Mouse (Mus musculus): ENCODE data around the gene Chd6. TPM values are rescaled to one million over a fixed set of nuclear protein-coding genes. Genes with fewer than 3 reads are reported as not detected.
A peak's percentile ranks its signal among the peaks of the same experiment; 100 is the strongest.
"Not testable (repeated sequence)": the region's sequence is repeated elsewhere in the genome, so short reads cannot be mapped to it uniquely, and the experiment has no call there.

The Chd6 gene
- total RNA-seq, 2 experiments from 2014 or later, result 12.0 to 15.4 TPM

DNA sequence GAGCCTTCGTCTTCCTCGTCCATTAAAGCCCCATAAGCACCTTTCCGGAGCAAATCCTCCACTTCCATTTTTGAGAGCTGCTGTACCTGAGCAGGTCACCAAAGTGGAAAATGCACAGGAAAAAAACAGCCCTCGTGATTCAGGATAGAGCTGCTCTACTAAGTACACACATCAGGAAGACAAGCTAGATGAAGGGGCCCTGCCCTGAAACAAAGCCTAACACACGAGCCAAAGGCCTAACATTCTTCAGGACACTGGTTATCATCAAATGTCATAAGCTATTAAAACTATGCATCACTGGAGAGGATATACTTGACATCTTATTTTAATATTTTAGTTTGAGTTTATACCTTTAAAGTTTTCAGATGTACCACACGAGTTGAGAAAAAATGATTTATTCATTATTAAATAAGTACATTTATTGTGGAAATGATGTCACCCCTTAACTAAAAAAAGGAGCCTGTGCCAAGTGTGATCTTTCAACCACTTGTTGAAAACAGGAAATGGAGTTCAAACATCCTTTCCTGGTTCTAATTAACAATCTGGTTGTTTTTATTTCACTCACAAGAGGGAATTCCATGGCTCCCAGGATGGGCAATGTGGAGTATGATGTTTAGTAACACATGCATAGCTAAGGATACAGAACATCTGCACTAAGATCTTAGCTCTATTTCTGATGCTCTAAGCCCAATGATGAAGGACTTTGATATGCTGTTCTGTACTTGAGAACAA lies 118.4 kb downstream of the Chd6 start:
- no peak for DNase-seq (ENCODE audit: low spot score)

DNA sequence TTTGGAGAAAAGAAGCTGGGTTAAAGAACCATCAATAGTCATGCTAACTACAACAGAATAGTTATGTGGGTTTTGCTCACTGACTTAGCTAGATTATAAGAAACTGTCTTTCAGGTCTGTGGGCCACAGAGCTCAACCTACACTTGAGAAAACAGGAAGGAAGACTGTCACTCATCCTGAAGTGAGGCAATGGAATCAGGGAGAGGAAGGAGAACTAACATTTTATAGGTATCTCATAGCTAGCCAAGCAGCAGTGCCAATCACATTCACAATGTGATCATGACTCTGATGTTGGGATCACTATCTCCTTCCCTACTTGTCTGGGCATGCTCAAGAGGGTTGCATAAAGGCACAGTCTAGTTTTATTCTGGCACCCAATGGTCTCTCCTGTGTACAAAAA lies 121.4 kb downstream of the Chd6 start:
- no peak for DNase-seq (ENCODE audit: low spot score)

DNA sequence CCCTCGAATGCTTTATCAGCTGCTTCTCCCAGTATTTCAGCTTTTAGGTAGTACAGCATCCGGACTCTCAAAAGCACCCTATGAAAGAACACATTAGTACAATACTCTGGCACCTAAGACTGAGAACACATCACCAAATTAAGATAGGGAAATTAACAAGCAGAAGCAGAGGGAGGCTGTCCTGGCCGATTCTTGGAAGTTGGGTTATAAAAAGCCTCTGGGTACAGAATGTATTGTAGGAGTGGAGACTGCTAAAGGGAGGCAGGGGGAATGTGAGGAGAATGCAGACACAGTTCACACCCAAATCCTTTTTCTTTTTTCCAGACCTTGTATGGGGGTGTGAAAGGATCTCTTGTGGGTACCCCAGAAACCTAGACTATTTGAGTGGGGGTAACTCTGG lies 126.2 kb downstream of the Chd6 start:
- no peak for DNase-seq (ENCODE audit: low spot score)

DNA sequence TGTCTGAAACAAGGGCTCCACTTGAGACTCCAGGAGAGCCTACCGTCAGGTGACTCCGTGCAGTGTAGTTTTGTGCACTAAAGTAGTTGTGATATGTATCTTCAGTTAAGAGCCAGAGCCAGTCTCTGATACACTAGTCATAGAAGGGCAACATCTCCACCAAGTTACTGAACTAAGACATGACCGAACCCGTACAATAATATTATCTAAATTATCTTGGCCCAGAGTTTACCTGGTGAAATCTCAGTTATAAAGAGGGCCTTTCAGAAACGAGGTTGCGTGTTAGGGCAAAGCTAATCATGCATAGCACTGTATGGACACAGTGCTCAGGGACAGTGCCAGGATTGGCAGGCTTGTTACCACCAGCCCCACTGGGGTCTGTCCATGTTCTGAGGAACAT lies 127.1 kb downstream of the Chd6 start:
- DNase-seq (ENCODE audit: low spot score), result no peak

DNA sequence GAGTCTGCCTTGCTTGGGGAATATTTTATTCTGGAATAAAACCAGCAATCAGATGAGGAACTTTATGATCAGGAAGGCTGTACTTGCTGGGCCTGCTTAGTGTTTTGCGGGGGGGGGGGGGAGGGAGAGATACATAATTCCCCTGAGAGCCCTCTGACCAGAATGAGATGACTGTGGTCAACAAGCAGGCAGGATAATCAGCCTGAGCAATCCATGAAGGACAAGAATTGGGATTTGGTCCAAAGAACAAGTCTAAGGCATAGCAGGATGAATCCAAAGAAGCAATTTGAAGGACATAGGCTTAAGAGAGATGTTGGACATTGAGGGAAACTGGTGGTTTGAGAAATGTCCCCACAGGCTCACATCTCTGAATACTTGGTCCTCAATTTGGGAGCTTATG lies 130.2 kb downstream of the Chd6 start:
- DNase-seq (ENCODE audit: low spot score), result no peak

DNA sequence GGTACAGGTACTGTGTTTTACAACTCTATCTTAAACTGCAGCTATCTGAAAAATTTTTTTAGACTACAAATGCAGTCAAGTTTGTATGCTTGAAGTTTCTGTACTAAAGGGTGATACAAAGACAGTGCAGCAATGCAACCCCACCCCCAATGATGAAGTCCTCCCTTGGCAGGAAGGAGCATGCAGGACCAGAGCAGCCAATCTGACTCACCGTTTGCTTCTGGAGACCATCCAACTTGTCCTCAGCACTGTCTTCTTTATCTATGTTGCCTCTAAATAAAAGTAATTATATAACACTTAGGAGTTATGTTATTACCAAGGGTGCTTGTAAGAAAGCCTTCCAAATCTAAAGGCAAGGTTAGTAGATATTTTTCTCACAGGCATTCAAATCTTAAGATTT lies 131.6 kb downstream of the Chd6 start:
- DNase-seq (ENCODE audit: low spot score), result no peak

DNA sequence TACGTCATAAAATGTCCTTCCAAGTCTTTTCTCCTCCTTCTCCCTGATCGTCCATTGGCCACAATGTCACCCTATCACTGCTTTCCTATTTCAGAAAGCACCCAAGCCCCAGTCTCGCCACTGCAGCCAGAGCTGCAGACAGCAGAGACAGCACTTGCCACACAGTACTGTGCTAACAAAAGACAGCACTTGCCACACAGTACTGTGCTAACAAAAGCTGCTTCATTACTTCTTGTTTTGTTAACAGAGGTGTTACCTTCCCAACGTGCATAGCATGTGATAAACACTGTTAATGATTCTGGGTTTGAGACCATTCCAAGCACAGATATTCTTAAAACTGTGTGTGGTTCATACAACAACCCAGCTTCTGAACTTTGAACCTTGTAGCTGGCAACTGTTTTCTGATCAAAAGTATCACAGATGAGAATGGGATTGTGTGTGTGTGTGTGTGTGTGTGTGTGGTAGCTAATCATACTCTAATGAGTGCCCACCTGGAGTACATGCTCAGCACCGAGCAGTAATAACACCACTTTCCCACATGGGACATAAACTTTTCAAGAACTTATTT lies 135.1 kb downstream of the Chd6 start:
- DNase-seq (ENCODE audit: low spot score), result no peak

DNA sequence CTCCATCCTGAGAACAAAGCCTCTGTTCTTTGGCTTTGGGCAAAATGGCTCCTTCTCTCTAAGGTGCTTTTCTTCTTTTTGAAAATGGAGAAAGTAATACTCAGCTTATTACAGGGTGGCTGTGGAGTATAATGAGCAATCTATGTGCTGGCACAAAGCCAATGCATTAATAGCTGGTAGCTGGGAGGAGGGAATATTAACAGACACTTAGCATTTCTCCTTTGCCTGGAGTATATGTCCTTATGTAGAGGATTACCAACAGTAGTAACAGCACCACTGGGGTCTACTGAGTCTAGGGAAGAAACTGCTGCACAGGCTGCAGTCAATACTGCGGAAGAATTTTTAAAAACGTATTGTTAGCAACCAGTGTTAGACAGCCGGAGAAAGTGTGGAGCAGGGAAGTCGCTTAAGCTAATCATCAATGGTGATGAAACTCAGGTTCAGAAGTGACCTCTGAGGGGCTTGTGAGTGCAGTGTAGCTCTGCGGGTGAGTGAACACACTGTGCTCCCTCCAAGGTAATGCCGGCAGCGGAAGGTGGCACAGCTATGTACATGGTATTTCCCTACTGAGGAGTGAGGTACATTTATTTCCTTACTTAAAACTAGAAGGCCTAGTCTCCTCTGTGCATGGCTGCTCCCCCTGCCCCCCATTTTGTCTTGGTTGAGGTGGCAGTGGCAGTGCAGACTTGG lies 136.6 kb downstream of the Chd6 start:
- DNase-seq (ENCODE audit: low spot score), result no peak

DNA sequence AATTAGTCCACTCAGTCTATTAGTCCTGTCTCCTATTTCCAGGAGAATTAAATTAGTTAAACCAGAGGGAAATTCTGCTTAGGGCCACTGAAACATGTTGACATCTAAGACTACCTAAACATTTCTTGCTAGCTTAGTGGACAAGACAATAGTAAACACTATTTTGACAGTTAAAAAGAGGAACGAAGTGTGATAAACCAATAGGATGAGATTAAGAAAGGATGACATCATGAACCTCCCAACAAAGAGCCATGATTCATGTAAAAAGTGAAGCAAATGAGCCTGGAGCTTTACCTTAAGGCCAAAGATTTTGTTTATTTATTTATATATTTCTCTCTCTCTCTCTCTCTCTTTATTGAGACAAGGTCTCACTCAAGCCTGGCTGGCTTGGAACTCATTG lies 146.7 kb downstream of the Chd6 start:
- DNase-seq (ENCODE audit: low spot score), result no peak

DNA sequence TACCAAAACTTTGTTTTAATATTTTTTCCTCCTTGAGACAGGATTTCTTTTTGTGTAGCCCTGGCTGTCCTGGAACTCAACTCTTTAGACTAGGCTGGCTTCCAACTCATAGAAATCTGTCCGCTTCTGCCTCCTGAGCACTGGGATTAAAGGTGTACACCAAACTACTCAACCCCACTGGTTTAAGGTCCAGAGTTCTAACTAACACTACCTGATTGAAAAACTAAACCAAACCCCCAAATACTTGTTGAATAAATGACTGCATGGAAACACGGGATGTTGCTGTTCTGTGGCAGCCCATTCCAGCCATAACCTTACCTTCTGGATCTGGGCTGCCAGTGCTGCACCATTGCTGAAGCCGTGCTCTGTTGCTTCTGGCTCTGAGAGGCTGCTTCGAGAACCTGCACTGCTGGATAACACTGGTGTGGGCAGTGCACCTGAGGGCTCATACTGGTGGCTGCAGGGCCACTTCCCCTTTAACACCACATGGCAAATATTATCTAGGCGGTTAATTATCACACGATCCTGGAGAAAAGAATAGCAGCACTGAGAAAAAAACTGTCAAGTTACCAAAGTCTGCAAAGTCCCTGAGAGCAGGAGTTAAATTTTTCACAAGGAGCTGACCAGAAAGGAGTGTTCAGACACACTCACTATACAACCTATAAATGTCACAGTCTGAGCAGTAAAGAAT lies 147.8 kb downstream of the Chd6 start:
- no peak for DNase-seq (ENCODE audit: low spot score)

DNA sequence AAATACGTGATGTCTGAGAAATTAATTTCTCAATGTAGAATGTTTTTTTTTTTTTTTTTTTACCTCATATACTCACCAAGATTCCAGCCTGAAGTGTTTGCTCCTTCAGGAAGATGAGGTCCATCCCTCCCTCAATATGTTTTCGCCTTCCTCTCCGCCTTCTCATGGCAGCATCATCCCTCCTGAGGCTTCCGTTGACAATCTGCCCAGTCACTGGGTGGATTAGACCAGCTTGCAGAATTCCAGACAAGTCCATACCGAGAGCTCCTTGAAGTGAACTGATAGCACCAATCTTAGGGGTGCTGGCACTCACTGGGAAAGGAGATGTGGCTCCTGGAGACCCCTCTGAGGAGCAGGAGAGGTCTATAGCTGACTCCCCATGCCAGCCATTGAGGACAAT lies 149.0 kb downstream of the Chd6 start:
- peak; percentile 52 for DNase-seq (ENCODE audit: low spot score)

DNA sequence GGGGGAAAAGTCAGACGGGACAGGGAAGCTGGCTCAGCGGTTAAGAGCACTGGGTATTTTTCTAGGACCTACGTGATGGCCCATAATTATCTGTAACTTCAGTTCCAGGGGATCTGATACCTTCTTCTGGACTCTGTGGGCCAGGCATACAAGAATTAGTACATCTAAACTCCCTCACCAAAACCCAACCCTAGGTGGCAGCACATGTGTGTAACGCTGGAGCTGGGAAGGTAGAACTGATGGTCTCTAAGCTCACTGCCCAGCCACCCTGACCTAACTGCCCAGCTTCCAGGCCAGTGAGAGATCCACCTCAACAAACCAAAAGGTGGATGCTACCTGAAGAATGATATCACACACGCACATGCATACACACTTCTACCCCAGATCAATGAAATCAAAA lies 150.1 kb downstream of the Chd6 start:
- peak; percentile 46 for DNase-seq (ENCODE audit: low spot score)

DNA sequence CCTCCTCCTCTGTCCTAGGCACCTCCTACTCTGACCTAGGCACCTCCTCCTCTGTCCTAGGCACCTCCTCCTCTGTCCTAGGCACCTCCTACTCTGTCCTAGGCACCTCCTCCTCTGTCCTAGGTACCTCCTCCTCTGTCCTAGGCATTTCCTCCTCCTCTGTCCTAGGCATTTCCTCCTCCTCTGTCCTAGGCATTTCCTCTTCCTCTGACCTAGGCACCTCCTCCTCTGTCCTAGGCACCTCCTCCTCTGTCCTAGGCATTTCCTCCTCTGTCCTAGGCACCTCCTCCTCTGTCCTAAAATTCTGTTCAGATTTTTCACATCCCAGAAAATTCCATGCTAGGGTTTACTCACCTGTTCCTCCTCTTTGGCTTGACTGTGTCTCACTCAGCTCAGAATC lies 151.1 kb downstream of the Chd6 start:
- DNase-seq (ENCODE audit: low spot score), result not testable (repeated sequence)

DNA sequence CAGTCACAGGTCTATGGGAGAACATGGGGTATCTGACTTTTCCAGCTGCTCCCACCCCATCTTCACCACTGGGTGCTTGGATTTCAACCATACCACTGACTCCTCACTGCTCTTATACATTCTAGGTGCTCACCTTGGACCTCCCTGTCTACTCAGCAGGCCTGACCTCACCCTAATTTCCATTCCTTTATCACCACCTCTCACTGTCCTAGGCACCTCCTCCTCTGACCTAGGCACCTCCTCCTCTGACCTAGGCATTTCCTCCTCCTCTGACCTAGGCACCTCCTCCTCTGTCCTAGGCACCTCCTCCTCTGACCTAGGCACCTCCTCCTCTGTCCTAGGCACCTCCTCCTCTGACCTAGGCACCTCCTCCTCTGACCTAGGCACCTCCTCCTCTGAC lies 151.6 kb downstream of the Chd6 start:
- not testable (repeated sequence) for DNase-seq (ENCODE audit: low spot score)

DNA sequence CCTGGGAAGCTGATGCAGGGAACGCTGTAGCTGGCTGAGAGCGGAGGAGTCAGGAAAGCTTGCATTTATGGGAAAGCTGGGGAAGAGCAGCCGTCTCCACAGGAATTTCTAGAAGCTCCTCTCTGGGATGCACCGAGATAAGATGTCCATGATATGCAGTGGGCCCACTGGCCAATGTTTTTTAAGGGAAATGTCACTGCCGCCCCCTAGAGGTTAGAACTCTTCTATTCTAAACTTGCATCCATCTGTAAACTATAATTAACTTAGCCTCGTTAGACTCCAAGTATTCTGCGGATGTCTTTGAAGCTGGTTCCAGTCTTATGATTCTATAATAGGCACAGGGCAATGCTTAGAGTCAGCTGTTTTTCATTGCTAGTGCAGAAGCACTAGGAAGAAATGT lies 153.5 kb downstream of the Chd6 start:
- DNase-seq (ENCODE audit: low spot score), result peak; percentile 63

DNA sequence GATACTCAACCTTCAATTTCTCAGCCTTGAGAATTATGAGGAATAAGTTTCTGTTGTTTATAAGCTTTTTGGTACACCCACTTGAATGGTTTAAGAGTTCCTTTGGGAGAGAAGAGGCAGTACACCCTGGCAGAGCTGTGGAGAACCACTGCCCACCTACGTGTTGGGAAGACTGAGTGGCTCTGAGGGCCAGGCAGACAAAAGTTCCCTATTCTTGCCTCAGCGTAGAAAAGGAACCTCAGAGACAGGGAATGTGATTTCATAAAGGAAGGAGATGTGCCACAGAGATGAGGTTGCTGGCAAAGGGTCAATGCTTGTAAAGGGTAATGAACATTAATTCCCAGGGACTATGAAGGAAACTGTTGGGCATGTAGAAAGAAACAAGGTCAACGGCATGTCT lies 154.3 kb downstream of the Chd6 start:
- DNase-seq (ENCODE audit: low spot score), result no peak

DNA sequence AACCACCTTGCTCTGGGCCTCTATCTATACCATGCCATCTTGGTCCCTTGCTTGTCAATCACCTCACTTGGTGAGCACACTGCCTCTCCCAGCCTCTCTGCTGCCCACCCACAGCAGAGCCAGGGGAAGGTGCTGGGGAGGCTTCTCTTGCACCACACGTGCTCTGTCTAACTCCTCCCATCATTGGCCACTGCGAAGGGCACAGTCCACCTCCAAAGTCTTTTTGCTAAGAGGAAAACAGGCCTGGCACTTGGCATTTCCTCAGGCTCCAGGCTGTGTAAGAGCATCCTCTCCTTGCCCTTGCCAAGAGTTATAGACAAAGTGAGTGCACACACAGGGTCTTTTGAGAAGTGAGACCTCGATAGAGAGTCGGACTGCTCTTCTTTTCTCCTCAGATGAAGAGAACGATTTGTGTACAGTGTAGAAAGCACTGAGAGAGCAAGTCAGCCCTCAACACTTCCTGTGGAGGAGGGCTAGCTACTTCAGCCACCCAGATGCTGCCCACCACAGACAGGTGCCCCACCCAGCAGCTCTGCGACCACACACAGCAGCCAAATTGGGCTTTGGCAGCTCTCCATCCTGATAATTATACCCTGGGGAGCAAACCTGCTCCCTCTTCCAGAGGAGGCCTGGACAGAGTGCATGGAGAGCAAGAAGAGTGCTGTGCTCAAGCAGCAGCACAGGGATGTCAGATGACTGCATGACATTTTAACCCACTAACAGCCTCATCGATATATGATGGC lies 155.6 kb downstream of the Chd6 start:
- DNase-seq (ENCODE audit: low spot score), result no peak

DNA sequence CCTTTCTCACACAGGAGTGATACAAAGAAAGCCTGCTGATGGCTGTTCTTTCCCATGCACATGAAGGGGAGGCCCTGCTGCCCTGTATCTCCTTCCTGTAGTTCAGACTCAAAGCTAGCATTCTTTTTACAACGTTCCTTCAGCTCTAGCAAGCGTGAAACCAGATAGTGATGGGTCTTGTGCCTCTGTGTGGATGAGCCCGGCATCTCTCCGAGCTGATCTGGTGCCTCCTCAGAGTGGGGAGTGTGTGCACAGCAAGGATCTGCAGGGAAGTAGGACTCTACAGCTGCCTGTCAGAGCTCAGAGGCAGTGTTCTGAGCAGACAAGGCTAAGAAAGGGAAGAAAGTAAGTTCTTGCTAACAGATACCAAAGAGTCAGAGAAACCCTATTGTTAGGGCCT lies 157.3 kb downstream of the Chd6 start:
- no peak for DNase-seq (ENCODE audit: low spot score)

DNA sequence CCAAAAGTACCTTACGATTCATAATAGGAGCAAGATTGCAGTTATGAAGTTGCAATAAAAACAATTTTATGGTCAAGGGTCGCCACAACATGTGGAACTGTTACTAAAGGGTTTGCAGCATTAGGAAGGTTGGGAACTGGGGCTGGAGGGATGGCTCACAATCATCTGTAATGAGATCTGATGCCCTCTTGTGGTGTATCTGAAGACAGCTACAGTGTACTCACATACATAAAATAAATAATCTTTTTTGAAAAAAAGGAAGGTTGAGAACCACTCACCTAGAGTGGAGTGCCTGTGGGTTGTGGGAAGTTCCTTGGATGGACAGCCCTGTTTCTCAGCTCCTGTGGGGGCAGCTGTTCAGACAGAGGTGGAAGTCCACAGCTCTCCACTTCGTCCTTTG lies 166.4 kb downstream of the Chd6 start:
- DNase-seq (ENCODE audit: low spot score), result no peak

DNA sequence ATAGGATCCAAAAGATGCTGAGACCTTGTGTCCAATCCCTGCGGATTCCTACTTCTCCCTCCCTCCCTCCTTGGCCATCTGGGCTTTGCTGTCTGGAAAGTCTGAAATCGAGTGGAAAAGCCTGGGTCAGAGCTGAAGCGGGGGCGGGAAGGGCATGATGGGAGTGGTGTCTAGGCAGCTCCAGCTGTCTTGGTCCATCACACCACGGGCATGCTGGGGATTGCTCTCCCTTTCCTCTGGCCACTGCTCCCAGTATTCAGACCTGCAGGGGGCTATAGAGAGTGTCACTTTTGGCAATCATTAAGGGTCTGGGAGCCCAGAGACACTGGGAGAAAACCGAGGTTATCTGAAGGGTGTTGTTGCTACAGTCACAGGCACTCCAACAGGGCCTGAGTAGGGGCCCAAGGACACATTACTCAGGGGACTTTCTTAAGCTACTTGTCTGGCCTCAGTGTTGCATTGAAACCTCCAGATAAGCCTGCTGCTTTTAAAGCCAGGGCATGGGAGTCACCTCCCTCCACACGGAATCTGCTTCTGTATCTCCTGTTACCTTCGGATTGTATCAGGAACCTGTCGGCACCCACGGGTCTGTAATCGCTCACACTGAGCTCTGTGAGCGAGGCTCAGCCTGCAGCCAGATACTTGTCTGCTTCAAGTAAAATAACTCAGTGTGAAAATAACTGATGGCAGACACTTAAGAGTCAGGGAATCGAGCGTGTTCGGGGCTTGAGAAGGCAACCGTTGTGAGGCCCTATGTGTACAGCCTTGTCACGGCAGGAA lies 167.8 kb downstream of the Chd6 start:
- no peak for DNase-seq (ENCODE audit: low spot score)

DNA sequence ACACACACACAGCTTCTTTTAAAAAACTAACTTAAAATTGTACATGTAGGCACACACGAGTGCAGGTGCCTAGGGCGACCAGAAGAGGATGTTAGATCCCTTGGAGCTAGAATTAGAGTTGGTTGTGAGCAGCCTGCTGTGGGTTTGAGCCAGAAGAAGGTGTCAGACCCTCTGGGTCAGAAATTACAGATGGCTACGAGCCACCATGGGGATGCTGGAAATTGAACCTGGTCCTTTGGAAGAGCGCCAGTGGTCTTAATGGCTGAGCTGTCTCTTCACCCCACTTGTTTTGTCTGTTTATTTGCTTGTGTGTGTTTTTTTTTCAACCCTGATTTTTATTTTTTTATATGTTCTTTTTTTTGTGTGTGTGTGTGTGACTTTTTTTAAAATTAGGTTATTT lies 174.4 kb downstream of the Chd6 start:
- DNase-seq (ENCODE audit: low spot score), result no peak

Measured in gastrocnemius, adult 18-20 months (tissue).